Comparison of ENCODE assay signal across 9 mouse cellular contexts in genomic region chr10:86375903-86376302, GRCm38 (mm10).
DNase-seq lines count a peak whose midpoint lies in the region; ATAC-seq and TF ChIP-seq lines count a peak whose summit lies in the region.
"Had no signal": no experiment of that assay in that cellular context is flagged by ENCODE, and none has a peak within 500 bp of the region (broad histone marks: within the 10 kb centered on the region; RNA-seq: fewer than 3 reads in every experiment).

No protein-coding gene starts in this region.

- peak; percentile 27 for DNase-seq in forebrain, postnatal 0 days
- DNase-seq in forebrain, embryonic 11.5 days (ENCODE audit: low spot score): no peak
- peak; percentile 22 for DNase-seq in liver, postnatal 0 days
- DNase-seq in kidney, postnatal 14 days: peak; percentile 66
- DNase-seq in retina, embryonic 14.5 days (ENCODE audit: low spot score): no peak
- no peak for DNase-seq in liver, embryonic 11.5 days (ENCODE audit: low spot score)

- H3K36me3 ChIP-seq in forebrain, postnatal 0 days (ENCODE audit: insufficient read depth): no peaks in the 10 kb centered on the region
- H3K36me3 ChIP-seq in forebrain, embryonic 11.5 days (ENCODE audit: control insufficient read depth, insufficient read depth, low read length): no peaks in the 10 kb centered on the region
- no peaks in the 10 kb centered on the region for H3K36me3 ChIP-seq in liver, postnatal 0 days (replicated peaks; ENCODE audit: insufficient read depth, low read length)
- H3K36me3 ChIP-seq in liver, embryonic 12.5 days: no peaks in the 10 kb centered on the region
- no peaks in the 10 kb centered on the region for H3K36me3 ChIP-seq in midbrain, embryonic 16.5 days (ENCODE audit: control insufficient read depth, insufficient read depth, low read length)
- H3K36me3 ChIP-seq in liver, embryonic 11.5 days (ENCODE audit: control insufficient read depth, insufficient read depth, low read length): no peaks in the 10 kb centered on the region

- H3K4me2 ChIP-seq in forebrain, postnatal 0 days (ENCODE audit: low read depth): no peak overlapping the region
- H3K4me2 ChIP-seq in forebrain, embryonic 11.5 days (ENCODE audit: low read depth, low read length, severe bottlenecking): no peak overlapping the region
- H3K4me2 ChIP-seq in liver, postnatal 0 days (ENCODE audit: low read depth, low read length): no peak overlapping the region
- no peak overlapping the region for H3K4me2 ChIP-seq in liver, embryonic 12.5 days
- H3K4me2 ChIP-seq in midbrain, embryonic 16.5 days (ENCODE audit: low read length): no peak overlapping the region
- no peak overlapping the region for H3K4me2 ChIP-seq in liver, embryonic 11.5 days

- H3K9me3 ChIP-seq in forebrain, postnatal 0 days (ENCODE audit: low read length): no peaks in the 10 kb centered on the region
- H3K9me3 ChIP-seq in forebrain, embryonic 11.5 days (ENCODE audit: control insufficient read depth, low read length): no peaks in the 10 kb centered on the region
- no peaks in the 10 kb centered on the region for H3K9me3 ChIP-seq in liver, postnatal 0 days (ENCODE audit: low read length)
- no peaks in the 10 kb centered on the region for H3K9me3 ChIP-seq in liver, embryonic 12.5 days (replicated peaks)
- no peaks in the 10 kb centered on the region for H3K9me3 ChIP-seq in midbrain, embryonic 16.5 days (replicated peaks; ENCODE audit: control insufficient read depth, low read length, poor library complexity, severe bottlenecking)
- H3K9me3 ChIP-seq in liver, embryonic 11.5 days (ENCODE audit: control insufficient read depth, low read length): no peaks in the 10 kb centered on the region

- ATAC-seq in forebrain, postnatal 0 days: peak; percentile 72
- ATAC-seq in forebrain, embryonic 11.5 days (replicated peaks; ENCODE audit: low FRiP score): no peak
- no peak for ATAC-seq in liver, postnatal 0 days
- no peak for ATAC-seq in liver, embryonic 12.5 days
- ATAC-seq in midbrain, embryonic 16.5 days: peak; percentile 66
- ATAC-seq in liver, embryonic 11.5 days (replicated peaks; ENCODE audit: low FRiP score): no peak

- H3K4me3 ChIP-seq in forebrain, postnatal 0 days (ENCODE audit: low read depth, low read length): no peak overlapping the region
- H3K4me3 ChIP-seq in forebrain, embryonic 11.5 days (ENCODE audit: low read depth, low read length): no peak overlapping the region
- no peak overlapping the region for H3K4me3 ChIP-seq in liver, postnatal 0 days (ENCODE audit: low read depth, low read length)
- no peak overlapping the region for H3K4me3 ChIP-seq in liver, embryonic 12.5 days
- no peak overlapping the region for H3K4me3 ChIP-seq in midbrain, embryonic 16.5 days (ENCODE audit: low read depth, low read length)
- H3K4me3 ChIP-seq in liver, embryonic 11.5 days (ENCODE audit: low read depth, low read length): no peak overlapping the region
- H3K4me3 ChIP-seq: myocyte had no signal

- no peaks in the 10 kb centered on the region for H3K4me1 ChIP-seq in forebrain, postnatal 0 days (ENCODE audit: insufficient read depth)
- H3K4me1 ChIP-seq in forebrain, embryonic 11.5 days (replicated peaks; ENCODE audit: control insufficient read depth, insufficient read depth, low read length): no peaks in the 10 kb centered on the region
- no peaks in the 10 kb centered on the region for H3K4me1 ChIP-seq in liver, postnatal 0 days (ENCODE audit: insufficient read depth)
- H3K4me1 ChIP-seq in liver, embryonic 12.5 days: 0 out of 2 replicates have a peak, but pooled peaks cover 5% of the 10 kb centered on the region
- no peaks in the 10 kb centered on the region for H3K4me1 ChIP-seq in midbrain, embryonic 16.5 days (ENCODE audit: control insufficient read depth, insufficient read depth, low read length)
- no peaks in the 10 kb centered on the region for H3K4me1 ChIP-seq in liver, embryonic 11.5 days (replicated peaks; ENCODE audit: control insufficient read depth, insufficient read depth, low read length)

- H3K27ac ChIP-seq in forebrain, postnatal 0 days (ENCODE audit: low read depth, low read length): no peak overlapping the region
- no peak overlapping the region for H3K27ac ChIP-seq in forebrain, embryonic 11.5 days (ENCODE audit: low read depth, low read length)
- H3K27ac ChIP-seq in liver, postnatal 0 days (ENCODE audit: low read depth): no peak overlapping the region
- H3K27ac ChIP-seq in liver, embryonic 12.5 days: no peak overlapping the region
- no peak overlapping the region for H3K27ac ChIP-seq in midbrain, embryonic 16.5 days (ENCODE audit: low read length)
- H3K27ac ChIP-seq in liver, embryonic 11.5 days (ENCODE audit: low read depth, low read length): no peak overlapping the region

- TF ChIP-seq EP300 in liver, postnatal 0 days (IDR thresholded peaks at IDR 0.05; ENCODE audit: low read depth): no peak

- 53% methylated on average over 11 of the region's 11 CpGs for WGBS in forebrain, postnatal 0 days
- 84% methylated on average over 11 of the region's 11 CpGs for WGBS in forebrain, embryonic 11.5 days
- 76% methylated on average over 11 of the region's 11 CpGs for WGBS in liver, postnatal 0 days (ENCODE audit: insufficient replicate concordance)
- WGBS in liver, embryonic 12.5 days (ENCODE audit: insufficient replicate concordance): 60% methylated on average over 11 of the region's 11 CpGs
- WGBS in midbrain, embryonic 16.5 days: 75% methylated on average over 11 of the region's 11 CpGs
- 63% methylated on average over 11 of the region's 11 CpGs for WGBS in liver, embryonic 11.5 days

- H3K27me3 ChIP-seq in forebrain, postnatal 0 days (ENCODE audit: insufficient read depth, low read length): no peaks in the 10 kb centered on the region
- H3K27me3 ChIP-seq in forebrain, embryonic 11.5 days (ENCODE audit: control insufficient read depth, insufficient read depth, low read length): no peaks in the 10 kb centered on the region
- H3K27me3 ChIP-seq in liver, postnatal 0 days (ENCODE audit: insufficient read depth, low read length): no peaks in the 10 kb centered on the region
- H3K27me3 ChIP-seq in liver, embryonic 12.5 days (replicated peaks): 0 out of 2 replicates have a peak, but pooled peaks cover 4% of the 10 kb centered on the region
- no peaks in the 10 kb centered on the region for H3K27me3 ChIP-seq in midbrain, embryonic 16.5 days (ENCODE audit: control insufficient read depth, insufficient read depth, low read depth, low read length)
- no peaks in the 10 kb centered on the region for H3K27me3 ChIP-seq in liver, embryonic 11.5 days (replicated peaks; ENCODE audit: control insufficient read depth, insufficient read depth, low read length)

- H3K9ac ChIP-seq in forebrain, postnatal 0 days: no peak overlapping the region
- no peak overlapping the region for H3K9ac ChIP-seq in forebrain, embryonic 11.5 days (ENCODE audit: low read length)
- H3K9ac ChIP-seq in liver, postnatal 0 days (replicated peaks): no peak overlapping the region
- no peak overlapping the region; the same call in 1 of the 2 replicates for H3K9ac ChIP-seq in liver, embryonic 12.5 days
- H3K9ac ChIP-seq in midbrain, embryonic 16.5 days (ENCODE audit: low read depth, low read length): no peak overlapping the region
- H3K9ac ChIP-seq in liver, embryonic 11.5 days (ENCODE audit: low read depth, low read length): no peak overlapping the region

- no peak for TF ChIP-seq CTCF in forebrain, postnatal 0 days (IDR thresholded peaks at IDR 0.05; ENCODE audit: low read depth)
- no peak for TF ChIP-seq CTCF in liver, postnatal 0 days (IDR thresholded peaks at IDR 0.05; ENCODE audit: low read depth)

Comparison
In these comparisons a context has a peak if more than half of its experiments do, and no peak if none do; other contexts are left out.
1. ATAC-seq: peak in forebrain, postnatal 0 days (single experiment) and midbrain, embryonic 16.5 days (single experiment); none in forebrain, embryonic 11.5 days (single experiment), liver, postnatal 0 days (single experiment), liver, embryonic 12.5 days (single experiment) and liver, embryonic 11.5 days (single experiment).
2. DNase-seq: peak in forebrain, postnatal 0 days (single experiment), liver, postnatal 0 days (single experiment) and kidney, postnatal 14 days (single experiment); none in forebrain, embryonic 11.5 days (single experiment), retina, embryonic 14.5 days (single experiment) and liver, embryonic 11.5 days (single experiment).